Mouse (Mus musculus) ovary, postnatal 14 days (tissue): ENCODE measurements around the gene Prdx5.

Source experiments
- DNase-seq: peaks from one replicate; pipeline ENCODE4 v3.0.0; 2022; ENCODE audit warnings: low spot score

Gene Prdx5

GRCm38 (mm10) chr19:6877965-6878364 lies 31.9 kb downstream of the Prdx5 start:
- no peak for DNase-seq

- DNase-seq = no peak
Measured at GRCm38 (mm10) chr19:6876799-6877198, 33.1 kb downstream of the Prdx5 start.

- DNase-seq = no peak
Measured at GRCm38 (mm10) chr19:6875834-6876233, 34.1 kb downstream of the Prdx5 start.

GRCm38 (mm10) chr19:6874257-6874656 lies 35.6 kb downstream of the Prdx5 start:
- DNase-seq = no peak

GRCm38 (mm10) chr19:6872701-6873100 lies 37.2 kb downstream of the Prdx5 start:
- no peak for DNase-seq

GRCm38 (mm10) chr19:6871574-6872271 lies 38.2 kb downstream of the Prdx5 start:
- no peak for DNase-seq

GRCm38 (mm10) chr19:6869355-6869754 lies 40.6 kb downstream of the Prdx5 start:
- no peak for DNase-seq

- DNase-seq = no peak
Measured at GRCm38 (mm10) chr19:6861451-6861850, 48.5 kb downstream of the Prdx5 start.

- DNase-seq = no peak
Measured at GRCm38 (mm10) chr19:6860706-6861105, 49.2 kb downstream of the Prdx5 start.

- DNase-seq = no peak
Measured at GRCm38 (mm10) chr19:6859971-6860370, 49.9 kb downstream of the Prdx5 start.

- no peak for DNase-seq
Measured at GRCm38 (mm10) chr19:6859032-6859651, 50.8 kb downstream of the Prdx5 start.

GRCm38 (mm10) chr19:6858031-6858430 lies 51.9 kb downstream of the Prdx5 start, which contains the start of gene Ccdc88b:
Gene Ccdc88b (minus strand): TSS chr19:6858211.
- DNase-seq = no peak

GRCm38 (mm10) chr19:6857391-6858005 lies 52.4 kb downstream of the Prdx5 start:
- no peak for DNase-seq

- no peak for DNase-seq
Measured at GRCm38 (mm10) chr19:6857003-6857360, 52.9 kb downstream of the Prdx5 start.
